Mouse (Mus musculus): ENCODE results near the gene Mcm3.

DNA sequence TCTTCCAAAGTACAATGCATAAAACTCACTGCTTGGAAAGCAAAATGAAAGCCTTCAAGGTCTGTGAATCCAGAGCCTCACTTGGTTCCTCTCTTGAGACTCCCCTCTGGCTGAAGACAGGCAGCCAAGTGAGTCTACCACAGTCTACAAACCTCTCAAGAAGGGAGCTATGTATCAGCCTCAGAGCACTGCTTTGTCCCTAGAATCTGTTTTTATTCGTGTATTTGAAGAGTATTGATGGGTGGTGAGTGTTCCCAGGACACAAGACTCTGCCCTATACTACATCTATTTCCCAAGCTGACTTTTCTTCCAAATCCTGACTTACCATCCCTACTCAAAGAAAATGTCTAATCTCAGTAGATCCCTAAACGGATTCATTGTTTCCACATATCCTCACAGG, 41.7 kb downstream of the Mcm3 start:
- TF ChIP-seq CTCF (IDR thresholded peaks at IDR 0.05; ENCODE audit: extremely low read depth, insufficient read length, insufficient replicate concordance, low read depth, low read length) (no peak), POLR2A (IDR thresholded peaks at IDR 0.05; ENCODE audit: low read depth, low read length) (no peak)
